Mouse (Mus musculus): ENCODE data around the gene Nlgn2. TPM values are rescaled to one million over a fixed set of nuclear protein-coding genes. Genes with fewer than 3 reads are reported as not detected.

The Nlgn2 gene
- polyA plus RNA-seq, 1 experiment from 2014 or later: 25.1 TPM

GRCm38 (mm10) chr11:69880506-69880852 lies 42.9 kb upstream of the Nlgn2 start:
- H3K4me3 ChIP-seq (replicated peaks; ENCODE audit: low read depth, low read length): peak overlapping the region; percentile 40
- no peaks in the 10 kb centered on the region for H3K9me3 ChIP-seq (ENCODE audit: control insufficient read depth, low read length)
- H3K4me2 ChIP-seq (ENCODE audit: low read length): peak overlapping the region; percentile 69
- peak overlapping the region; percentile 44; the same call in 1 of the 2 replicates for H3K9ac ChIP-seq (replicated peaks; ENCODE audit: low read length)
- H3K27me3 ChIP-seq (ENCODE audit: control insufficient read depth, insufficient read depth, low read length): peaks cover 17% of the 10 kb centered on the region; the same call in 1 of the 2 replicates
- H3K36me3 ChIP-seq (ENCODE audit: control insufficient read depth, insufficient read depth, low read length): no peaks in the 10 kb centered on the region
- peak; percentile 82 for DNase-seq
- H3K4me1 ChIP-seq (ENCODE audit: control insufficient read depth, insufficient read depth, low read length): peaks cover 14% of the 10 kb centered on the region
- under 1% methylated on average over 18 of the region's 18 CpGs for WGBS
- H3K27ac ChIP-seq (replicated peaks; ENCODE audit: low read depth, low read length): 0 out of 2 replicates have a peak overlapping the region, but pooled peaks have one; percentile 37
- 0 out of 2 replicates have a peak, but pooled peaks have one; percentile 25 for ATAC-seq (ENCODE audit: low FRiP score, low TSS enrichment)

GRCm38 (mm10) chr11:69879711-69880110 lies 42.1 kb upstream of the Nlgn2 start:
- 0 out of 2 replicates have a peak overlapping the region, but pooled peaks have one; percentile 0 for H3K4me3 ChIP-seq (replicated peaks; ENCODE audit: low read depth, low read length)
- no peaks in the 10 kb centered on the region for H3K9me3 ChIP-seq (ENCODE audit: control insufficient read depth, low read length)

GRCm38 (mm10) chr11:69878952-69879351 lies 41.4 kb upstream of the Nlgn2 start:
- H3K4me2 ChIP-seq (ENCODE audit: low read length): no peak overlapping the region
- H3K27ac ChIP-seq (replicated peaks; ENCODE audit: low read depth, low read length): no peak overlapping the region
- H3K9me3 ChIP-seq (ENCODE audit: control insufficient read depth, low read length): no peaks in the 10 kb centered on the region
- ATAC-seq (ENCODE audit: low FRiP score, low TSS enrichment) (no peak), DNase-seq (no peak)
- peaks cover 17% of the 10 kb centered on the region; the same call in 1 of the 2 replicates for H3K27me3 ChIP-seq (ENCODE audit: control insufficient read depth, insufficient read depth, low read length)
- H3K4me3 ChIP-seq (replicated peaks; ENCODE audit: low read depth, low read length): no peak overlapping the region
- WGBS: 93% methylated on average over 6 of the region's 6 CpGs
- H3K4me1 ChIP-seq (ENCODE audit: control insufficient read depth, insufficient read depth, low read length): peaks cover 14% of the 10 kb centered on the region
- no peaks in the 10 kb centered on the region for H3K36me3 ChIP-seq (ENCODE audit: control insufficient read depth, insufficient read depth, low read length)
- H3K9ac ChIP-seq (replicated peaks; ENCODE audit: low read length): no peak overlapping the region

More at GRCm38 (mm10) chr11:69879711-69880110, 42.1 kb upstream of the Nlgn2 start:
- DNase-seq (no peak), ATAC-seq (ENCODE audit: low FRiP score, low TSS enrichment) (no peak)
- Histone ChIP-seq H3K4me1 (ENCODE audit: control insufficient read depth, insufficient read depth, low read length) (peaks cover 14% of the 10 kb centered on the region), H3K4me2 (ENCODE audit: low read length) (peak overlapping the region; percentile 69), H3K27ac (replicated peaks; ENCODE audit: low read depth, low read length) (no peak overlapping the region), H3K36me3 (ENCODE audit: control insufficient read depth, insufficient read depth, low read length) (no peaks in the 10 kb centered on the region), H3K27me3 (ENCODE audit: control insufficient read depth, insufficient read depth, low read length) (peaks cover 17% of the 10 kb centered on the region; the same call in 1 of the 2 replicates), H3K9ac (replicated peaks; ENCODE audit: low read length) (no peak overlapping the region)
- 60% methylated on average over 15 of the region's 15 CpGs for WGBS

- no peaks in the 10 kb centered on the region for H3K36me3 ChIP-seq (ENCODE audit: control insufficient read depth, insufficient read depth, low read length)
- no peak for DNase-seq
- H3K4me1 ChIP-seq (ENCODE audit: control insufficient read depth, insufficient read depth, low read length): peaks cover 14% of the 10 kb centered on the region
- no peaks in the 10 kb centered on the region for H3K9me3 ChIP-seq (ENCODE audit: control insufficient read depth, low read length)
- no peak overlapping the region for H3K4me2 ChIP-seq (ENCODE audit: low read length)
- H3K27me3 ChIP-seq (ENCODE audit: control insufficient read depth, insufficient read depth, low read length): peaks cover 17% of the 10 kb centered on the region; the same call in 1 of the 2 replicates
- ATAC-seq (ENCODE audit: low FRiP score, low TSS enrichment): no peak
- no peak overlapping the region for H3K9ac ChIP-seq (replicated peaks; ENCODE audit: low read length)
- no peak overlapping the region for H3K27ac ChIP-seq (replicated peaks; ENCODE audit: low read depth, low read length)
- H3K4me3 ChIP-seq (replicated peaks; ENCODE audit: low read depth, low read length): no peak overlapping the region
- 63% methylated on average over 3 of the region's 3 CpGs for WGBS
Measured at GRCm38 (mm10) chr11:69878399-69878798, 40.8 kb upstream of the Nlgn2 start.

- Histone ChIP-seq H3K27me3 (ENCODE audit: control insufficient read depth, insufficient read depth, low read length) (peaks cover 17% of the 10 kb centered on the region; the same call in 1 of the 2 replicates), H3K27ac (replicated peaks; ENCODE audit: low read depth, low read length) (no peak within 1 kb of the TSS), H3K4me2 (ENCODE audit: low read length) (peak within 1 kb of the TSS; percentile 33), H3K9me3 (ENCODE audit: control insufficient read depth, low read length) (no peaks in the 10 kb centered on the region), H3K9ac (replicated peaks; ENCODE audit: low read length) (no peak within 1 kb of the TSS), H3K4me1 (ENCODE audit: control insufficient read depth, insufficient read depth, low read length) (peaks cover 14% of the 10 kb centered on the region), H3K36me3 (ENCODE audit: control insufficient read depth, insufficient read depth, low read length) (no peaks in the 10 kb centered on the region), H3K4me3 (replicated peaks; ENCODE audit: low read depth, low read length) (no peak within 1 kb of the TSS)
- ATAC-seq (ENCODE audit: low FRiP score, low TSS enrichment) (no peak), DNase-seq (no peak)
- 90% methylated on average over 11 of the region's 11 CpGs for WGBS
Measured at GRCm38 (mm10) chr11:69877878-69878277, 40.3 kb upstream of the Nlgn2 start, which contains the start of gene Tmem95. Gene Tmem95, minus strand, starts transcription at chr11:69878018.

GRCm38 (mm10) chr11:69876867-69877266 lies 39.3 kb upstream of the Nlgn2 start:
- Histone ChIP-seq H3K4me3 (replicated peaks; ENCODE audit: low read depth, low read length) (no peak overlapping the region), H3K9me3 (ENCODE audit: control insufficient read depth, low read length) (no peaks in the 10 kb centered on the region), H3K4me1 (ENCODE audit: control insufficient read depth, insufficient read depth, low read length) (peaks cover 14% of the 10 kb centered on the region), H3K27me3 (ENCODE audit: control insufficient read depth, insufficient read depth, low read length) (peaks cover 9% of the 10 kb centered on the region; the same call in 1 of the 2 replicates), H3K9ac (replicated peaks; ENCODE audit: low read length) (no peak overlapping the region), H3K4me2 (ENCODE audit: low read length) (peak overlapping the region; percentile 33), H3K27ac (replicated peaks; ENCODE audit: low read depth, low read length) (no peak overlapping the region), H3K36me3 (ENCODE audit: control insufficient read depth, insufficient read depth, low read length) (no peaks in the 10 kb centered on the region)
- ATAC-seq (ENCODE audit: low FRiP score, low TSS enrichment): no peak
- 1% methylated on average over 12 of the region's 12 CpGs for WGBS
- peak; percentile 85 for DNase-seq

- ATAC-seq (ENCODE audit: low FRiP score, low TSS enrichment): no peak
- H3K4me1 ChIP-seq (ENCODE audit: control insufficient read depth, insufficient read depth, low read length): peaks cover 8% of the 10 kb centered on the region
- peaks cover 6% of the 10 kb centered on the region; the same call in 1 of the 2 replicates for H3K27me3 ChIP-seq (ENCODE audit: control insufficient read depth, insufficient read depth, low read length)
- DNase-seq: no peak
- no peaks in the 10 kb centered on the region for H3K36me3 ChIP-seq (ENCODE audit: control insufficient read depth, insufficient read depth, low read length)
- H3K27ac ChIP-seq (replicated peaks; ENCODE audit: low read depth, low read length): no peak overlapping the region
- WGBS: 81% methylated on average over 7 of the region's 7 CpGs
- H3K9me3 ChIP-seq (ENCODE audit: control insufficient read depth, low read length): no peaks in the 10 kb centered on the region
- H3K9ac ChIP-seq (replicated peaks; ENCODE audit: low read length): no peak overlapping the region
- no peak overlapping the region for H3K4me3 ChIP-seq (replicated peaks; ENCODE audit: low read depth, low read length)
- no peak overlapping the region for H3K4me2 ChIP-seq (ENCODE audit: low read length)
Measured at GRCm38 (mm10) chr11:69876186-69876585, 38.6 kb upstream of the Nlgn2 start.

GRCm38 (mm10) chr11:69872451-69872850 lies 34.9 kb upstream of the Nlgn2 start:
- DNase-seq (no peak), ATAC-seq (ENCODE audit: low FRiP score, low TSS enrichment) (no peak)
- no peaks in the 10 kb centered on the region for H3K9me3 ChIP-seq (ENCODE audit: control insufficient read depth, low read length)
- H3K4me2 ChIP-seq (ENCODE audit: low read length): no peak overlapping the region
- H3K27me3 ChIP-seq (ENCODE audit: control insufficient read depth, insufficient read depth, low read length): no peaks in the 10 kb centered on the region
- H3K27ac ChIP-seq (replicated peaks; ENCODE audit: low read depth, low read length): no peak overlapping the region
- 82% methylated on average over 4 of the region's 4 CpGs for WGBS
- no peak overlapping the region for H3K9ac ChIP-seq (replicated peaks; ENCODE audit: low read length)
- H3K36me3 ChIP-seq (ENCODE audit: control insufficient read depth, insufficient read depth, low read length): no peaks in the 10 kb centered on the region
- no peaks in the 10 kb centered on the region for H3K4me1 ChIP-seq (ENCODE audit: control insufficient read depth, insufficient read depth, low read length)
- no peak overlapping the region for H3K4me3 ChIP-seq (replicated peaks; ENCODE audit: low read depth, low read length)

GRCm38 (mm10) chr11:69871822-69872221 lies 34.2 kb upstream of the Nlgn2 start:
- no peak overlapping the region for H3K4me3 ChIP-seq (replicated peaks; ENCODE audit: low read depth, low read length)
- H3K9ac ChIP-seq (replicated peaks; ENCODE audit: low read length): no peak overlapping the region
- no peaks in the 10 kb centered on the region for H3K4me1 ChIP-seq (ENCODE audit: control insufficient read depth, insufficient read depth, low read length)
- H3K4me2 ChIP-seq (ENCODE audit: low read length): no peak overlapping the region
- H3K36me3 ChIP-seq (ENCODE audit: control insufficient read depth, insufficient read depth, low read length): no peaks in the 10 kb centered on the region
- DNase-seq: no peak
- H3K9me3 ChIP-seq (ENCODE audit: control insufficient read depth, low read length): no peaks in the 10 kb centered on the region
- H3K27ac ChIP-seq (replicated peaks; ENCODE audit: low read depth, low read length): no peak overlapping the region
- H3K27me3 ChIP-seq (ENCODE audit: control insufficient read depth, insufficient read depth, low read length): no peaks in the 10 kb centered on the region
- WGBS: 85% methylated on average over 7 of the region's 7 CpGs
- no peak for ATAC-seq (ENCODE audit: low FRiP score, low TSS enrichment)

All from midbrain, embryonic 14.5 days (tissue).